Mouse (Mus musculus) liver, postnatal 0 days (tissue): ENCODE data around the gene H2-M5.

Experiments used
- CTCF ChIP-seq: sonication (generic); IDR thresholded peaks from 2 replicates; pipeline ENCODE4 v1.5.1; 2016; ENCODE audit warnings: antibody characterized with exemption, low read depth
- EP300 ChIP-seq: IDR thresholded peaks from 2 replicates; pipeline ENCODE4 v1.6.1; 2016; ENCODE audit warnings: antibody characterized with exemption, low read depth, mild to moderate bottlenecking

DNA sequence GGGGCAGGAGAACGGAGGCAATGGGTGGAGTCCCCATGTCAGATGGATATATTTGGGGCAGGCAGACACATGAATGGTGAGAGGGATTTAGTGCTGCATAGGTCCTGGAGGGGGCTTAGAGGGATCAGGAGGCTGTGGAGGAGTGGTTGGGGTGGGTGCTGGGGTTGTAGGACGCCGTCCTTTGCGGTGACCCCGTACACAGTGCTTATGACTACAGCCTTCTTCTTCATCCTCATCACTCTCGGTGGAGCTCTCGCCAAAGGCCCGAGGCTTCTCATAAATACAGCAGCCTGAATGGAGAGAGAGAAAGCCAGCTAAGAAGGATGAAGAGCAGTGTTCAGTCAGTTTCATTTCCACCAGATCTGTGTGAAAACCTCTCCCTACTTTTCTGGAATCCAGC lies 40.1 kb downstream of the H2-M5 start:
- no peak for TF ChIP-seq CTCF
- TF ChIP-seq EP300: no peak
